Mouse (Mus musculus): Measurements from ENCODE around the gene Rnf222.

GRCm38 (mm10) chr11:68898790-68899189 is 10.4 kb downstream of the Rnf222 start:
- no peak for TF ChIP-seq CTCF (conservative IDR thresholded peaks at IDR 0.05 in 1 of 2, IDR thresholded peaks at IDR 0.05 in 1 of 2; ENCODE audit: low read depth in 2 of 2, low read length in 2 of 2)
- no peak for TF ChIP-seq ZC3H11A (IDR thresholded peaks at IDR 0.05; ENCODE audit: low read depth, low read length)
- no peak for TF ChIP-seq MXI1 (IDR thresholded peaks at IDR 0.05; ENCODE audit: low read depth, low read length)
- no peak for TF ChIP-seq ZNF384 (IDR thresholded peaks at IDR 0.05; ENCODE audit: low read depth, low read length)
- no peak for TF ChIP-seq USF1 (IDR thresholded peaks at IDR 0.05; ENCODE audit: low read depth, low read length)
- TF ChIP-seq TCF12 (IDR thresholded peaks at IDR 0.05; ENCODE audit: low read depth, low read length): no peak
- TF ChIP-seq BHLHE40 (IDR thresholded peaks at IDR 0.05; ENCODE audit: low read depth, low read length): no peak
- TF ChIP-seq POLR2A (IDR thresholded peaks at IDR 0.05; ENCODE audit: low read depth, low read length): no peak
- TF ChIP-seq MYC (IDR thresholded peaks at IDR 0.05; ENCODE audit: low read depth, low read length): no peak
